10 mouse cellular contexts compared by ENCODE assay signal in the genomic region with DNA sequence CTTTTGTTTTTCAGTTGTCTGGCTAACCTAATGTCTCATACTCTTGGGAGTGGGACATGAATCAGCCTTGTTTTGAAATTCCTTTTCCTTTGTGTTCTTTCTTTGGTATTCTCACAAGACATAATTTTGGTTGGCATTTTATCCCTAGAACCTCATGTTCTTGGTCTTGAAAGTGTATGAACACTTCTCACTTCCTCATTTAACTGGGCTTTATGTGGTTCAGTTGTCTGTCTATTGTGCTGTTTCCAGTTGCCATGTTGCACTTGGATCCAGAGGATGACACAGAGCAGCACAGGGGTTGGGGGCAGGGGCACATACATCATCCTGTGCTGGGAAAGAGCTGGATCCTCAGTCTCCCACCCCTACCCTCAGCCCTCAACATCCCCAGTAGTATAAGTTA. TPM values are rescaled to one million over a fixed set of nuclear protein-coding genes. Genes with fewer than 3 reads are reported as not detected.
DNase-seq lines count a peak whose midpoint lies in the region; ATAC-seq and TF ChIP-seq lines count a peak whose summit lies in the region.
"Had no signal": no experiment of that assay in that cellular context is flagged by ENCODE, and none has a peak within 500 bp of the region (broad histone marks: within the 10 kb centered on the region; RNA-seq: fewer than 3 reads in every experiment).

No protein-coding gene starts in this region.

- H3K27me3 ChIP-seq in liver, adult 2 months (ENCODE audit: control insufficient read depth, insufficient read depth, low read length): no peaks in the 10 kb centered on the region
- no peaks in the 10 kb centered on the region for H3K27me3 ChIP-seq in embryonic facial prominence, embryonic 13.5 days
- H3K27me3 ChIP-seq in hindbrain, embryonic 16.5 days (replicated peaks; ENCODE audit: control insufficient read depth, insufficient read depth, low read length): no peaks in the 10 kb centered on the region
- H3K27me3 ChIP-seq in neural tube, embryonic 12.5 days (replicated peaks): no peaks in the 10 kb centered on the region

- H3K4me2 ChIP-seq in embryonic facial prominence, embryonic 13.5 days: peak overlapping the region; percentile 70
- peak overlapping the region; percentile 88 for H3K4me2 ChIP-seq in hindbrain, embryonic 16.5 days (ENCODE audit: low read length)
- H3K4me2 ChIP-seq in neural tube, embryonic 12.5 days (replicated peaks): peak overlapping the region; percentile 69

- no peak overlapping the region for H3K4me3 ChIP-seq in liver, adult 2 months (ENCODE audit: insufficient read depth, low read depth, low read length)
- H3K4me3 ChIP-seq in embryonic facial prominence, embryonic 13.5 days: peak overlapping the region; percentile 67
- no peak overlapping the region for H3K4me3 ChIP-seq in hindbrain, embryonic 16.5 days (ENCODE audit: low read length)
- no peak overlapping the region for H3K4me3 ChIP-seq in neural tube, embryonic 12.5 days

- H3K36me3 ChIP-seq in liver, adult 2 months (ENCODE audit: control insufficient read depth, insufficient read depth, low read length): peaks cover 4% of the 10 kb centered on the region; the same call in 1 of the 2 replicates
- peaks cover 12% of the 10 kb centered on the region; the same call in 1 of the 2 replicates for H3K36me3 ChIP-seq in embryonic facial prominence, embryonic 13.5 days
- H3K36me3 ChIP-seq in hindbrain, embryonic 16.5 days (ENCODE audit: control insufficient read depth, insufficient read depth, low read length): no peaks in the 10 kb centered on the region
- H3K36me3 ChIP-seq in neural tube, embryonic 12.5 days: no peaks in the 10 kb centered on the region

- no peak for ATAC-seq in embryonic facial prominence, embryonic 13.5 days (ENCODE audit: insufficient number of reproducible peaks, insufficient read depth, low FRiP score, low TSS enrichment, low read depth)
- ATAC-seq in hindbrain, embryonic 16.5 days: no peak
- ATAC-seq in neural tube, embryonic 12.5 days (ENCODE audit: low FRiP score, low read depth): no peak
- ATAC-seq in megakaryocyte-erythroid progenitor cell, adult 5-6 weeks (replicated peaks; ENCODE audit: low FRiP score, low TSS enrichment, poor library complexity, severe bottlenecking): no peak

- peaks cover 14% of the 10 kb centered on the region; the same call in 1 of the 2 replicates for H3K4me1 ChIP-seq in liver, adult 2 months (ENCODE audit: control insufficient read depth, insufficient read depth, low read length)
- H3K4me1 ChIP-seq in embryonic facial prominence, embryonic 13.5 days: peaks cover 32% of the 10 kb centered on the region
- peaks cover 21% of the 10 kb centered on the region for H3K4me1 ChIP-seq in hindbrain, embryonic 16.5 days (ENCODE audit: control insufficient read depth, insufficient read depth, low read depth, low read length)
- peaks cover 10% of the 10 kb centered on the region for H3K4me1 ChIP-seq in neural tube, embryonic 12.5 days

- peak overlapping the region; percentile 24; the same call in 1 of the 2 replicates for H3K9ac ChIP-seq in liver, adult 2 months (ENCODE audit: low read depth, low read length)
- peak overlapping the region; percentile 37; the same call in 1 of the 2 replicates for H3K9ac ChIP-seq in embryonic facial prominence, embryonic 13.5 days
- H3K9ac ChIP-seq in hindbrain, embryonic 16.5 days (ENCODE audit: low read depth, low read length): no peak overlapping the region
- H3K9ac ChIP-seq in neural tube, embryonic 12.5 days: peak overlapping the region; percentile 26; the same call in 1 of the 2 replicates

- H3K9me3 ChIP-seq in embryonic facial prominence, embryonic 13.5 days: no peaks in the 10 kb centered on the region
- H3K9me3 ChIP-seq in hindbrain, embryonic 16.5 days (ENCODE audit: control insufficient read depth, low read length): no peaks in the 10 kb centered on the region
- no peaks in the 10 kb centered on the region for H3K9me3 ChIP-seq in neural tube, embryonic 12.5 days

- DNase-seq in liver, adult 2 months (ENCODE audit: extremely low read depth, low read depth, low spot score): no peak
- no peak for DNase-seq in liver
- no peak for DNase-seq in adrenal gland, adult 8-10 months
- no peak for DNase-seq in cerebellum, adult 11 months
- DNase-seq: kidney, postnatal 25 days; thymus, postnatal 4 days had no signal

- TF ChIP-seq POLR2A in liver, adult 2 months (IDR thresholded peaks at IDR 0.05; ENCODE audit: extremely low read depth, insufficient read depth, low read length): no peak

- TF ChIP-seq CTCF in liver, adult 2 months (IDR thresholded peaks at IDR 0.05; ENCODE audit: low read depth, low read length): no peak

- H3K27ac ChIP-seq in liver, adult 2 months (replicated peaks; ENCODE audit: insufficient read depth, low read depth, low read length): no peak overlapping the region
- no peak overlapping the region for H3K27ac ChIP-seq in embryonic facial prominence, embryonic 13.5 days
- H3K27ac ChIP-seq in hindbrain, embryonic 16.5 days (ENCODE audit: low read depth, low read length): no peak overlapping the region
- H3K27ac ChIP-seq in neural tube, embryonic 12.5 days: 0 out of 2 replicates have a peak overlapping the region, but pooled peaks have one; percentile 8

- H3K79me2 ChIP-seq in liver, adult 2 months (ENCODE audit: control insufficient read depth, insufficient read depth, low read length): peaks cover 13% of the 10 kb centered on the region; the same call in 1 of the 2 replicates

RNA-seq across cellular contexts. Expression of a gene that starts 2.1 kb away (rescaled TPM):
- total RNA-seq in liver, adult 2 months (2014; rRNA removed): 39.3 and 48.7 TPM in 2 replicates
- polyA plus RNA-seq in liver, adult 2 months (2012; rRNA removed): 43.9 and 64.1 TPM in 2 replicates
- polyA plus RNA-seq in embryonic facial prominence, embryonic 13.5 days (2015; fragmentation: Nextera tagmentation; extraction: Ambion mirVana): 147 and 185 TPM in 2 replicates
- 222 and 250 TPM in 2 replicates for polyA plus RNA-seq in hindbrain, embryonic 16.5 days (2015; fragmentation: Nextera tagmentation; extraction: Ambion mirVana)
- 202 and 207 TPM in 2 replicates for polyA plus RNA-seq in neural tube, embryonic 12.5 days (2016; fragmentation: Nextera tagmentation; extraction: Ambion mirVana)
- total RNA-seq in adrenal gland, adult 8-10 months (2022): 100 to 1,000 TPM; 160 to 216 (median 189) TPM
- 51.5 and 55.3 TPM in 2 replicates for total RNA-seq in megakaryocyte-erythroid progenitor cell, adult 5-6 weeks (2014; fragmentation: Nextera tagmentation)
- total RNA-seq in megakaryocyte-erythroid progenitor cell, adult 5-6 weeks (2017): 37.5 and 45.5 TPM in 2 replicates

RNA-seq across cellular contexts. Expression of a gene that starts 31.4 kb away (rescaled TPM):
- total RNA-seq in liver, adult 2 months (2014; rRNA removed): 58.6 and 63.7 TPM in 2 replicates
- polyA plus RNA-seq in liver, adult 2 months (2012; rRNA removed): 81.0 and 92.0 TPM in 2 replicates
- polyA plus RNA-seq in embryonic facial prominence, embryonic 13.5 days (2015; fragmentation: Nextera tagmentation; extraction: Ambion mirVana): 120 and 133 TPM in 2 replicates
- 142 and 147 TPM in 2 replicates for polyA plus RNA-seq in hindbrain, embryonic 16.5 days (2015; fragmentation: Nextera tagmentation; extraction: Ambion mirVana)
- polyA plus RNA-seq in neural tube, embryonic 12.5 days (2016; fragmentation: Nextera tagmentation; extraction: Ambion mirVana): 127 and 129 TPM in 2 replicates
- total RNA-seq in adrenal gland, adult 8-10 months (2022): 10 to 100 TPM; 62.7 to 88.9 (median 78.0) TPM
- 30.6 and 84.7 TPM in 2 replicates for total RNA-seq in megakaryocyte-erythroid progenitor cell, adult 5-6 weeks (2014; fragmentation: Nextera tagmentation)
- total RNA-seq in megakaryocyte-erythroid progenitor cell, adult 5-6 weeks (2017): 29.3 and 54.5 TPM in 2 replicates
